Mouse (Mus musculus) megakaryocyte, embryonic 14.5 days (primary cell): ENCODE measurements at regions not wholly inside any gene's neighbourhood (a gene's known extent, or its start where the extent isn't known, plus 50 kb on each side); places are given as distances from the start of the nearest gene placed in this dataset.

Experiments used
- FLI1 ChIP-seq: IDR thresholded peaks from 2 replicates; pipeline ENCODE4 v1.6.1; 2012; ENCODE audit warnings: low read length, inconsistent platforms, mixed read lengths
- GATA1 ChIP-seq: IDR thresholded peaks from 3 replicates; pipeline ENCODE4 v1.6.1; 2012; ENCODE audit warnings: mixed read lengths, low read length, inconsistent platforms, borderline replicate concordance

- TF ChIP-seq GATA1 = no peak
- TF ChIP-seq FLI1 = no peak
These were observed 61.1 kb upstream of the Itga1 start for GRCm38 (mm10) chr13:115162689-115163413.
